Mouse (Mus musculus): ENCODE data around the gene Olfr123.

The Olfr123 gene

GRCm38 (mm10) chr17:37793229-37793628 lies at the start of gene Olfr123:
Olfr123 (plus strand) TSS chr17:37793529.
- DNase-seq (ENCODE audit: low read depth, low spot score), result no peak

GRCm38 (mm10) chr17:37768307-37768706 lies 25.0 kb upstream of the Olfr123 start, which contains the start of gene Olfr122:
Olfr122 (plus strand) TSS chr17:37768607.
- DNase-seq (ENCODE audit: low read depth, low spot score), result no peak

- DNase-seq (ENCODE audit: low read depth, low spot score), result no peak
These were observed 6.3 kb downstream of the Olfr123 start, which contains the start of gene Olfr124 for GRCm38 (mm10) chr17:37799588-37799987. Olfr124 (plus strand) TSS chr17:37799888.

DNA sequence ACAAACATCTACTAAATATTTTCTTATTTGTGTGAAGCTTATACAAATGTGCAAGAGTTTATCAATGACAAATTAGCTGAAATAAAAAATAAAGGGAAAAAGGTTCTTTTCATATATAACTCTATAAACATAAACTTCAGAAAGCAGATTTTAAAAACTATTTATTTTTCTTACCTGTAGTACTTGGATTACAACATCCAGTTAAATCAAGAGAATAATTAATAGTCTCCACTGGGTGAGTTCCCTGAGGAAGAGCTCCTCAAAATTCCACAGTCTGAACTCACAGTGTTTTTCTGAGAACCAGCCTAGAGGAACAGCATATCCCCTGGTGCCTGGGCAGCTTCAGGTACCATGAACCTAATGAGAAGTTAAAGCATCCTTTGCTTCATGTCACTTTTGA lies 39.3 kb downstream of the Olfr123 start, which contains the start of gene Olfr125:
Gene Olfr125, plus strand, starts transcription at position 301 of the 400 bp plus-strand sequence.
- no peak for DNase-seq (ENCODE audit: low read depth, low spot score)

GRCm38 (mm10) chr17:37847183-37847582 lies 53.9 kb downstream of the Olfr123 start, which contains the start of gene Olfr126:
Olfr126 (plus strand) TSS chr17:37847483.
- DNase-seq (ENCODE audit: low read depth, low spot score), result no peak
